Mouse (Mus musculus): Measurements from ENCODE around the gene 4922502D21Rik. TPM values are rescaled to one million over a fixed set of nuclear protein-coding genes. Genes with fewer than 3 reads are reported as not detected.
"Not testable (repeated sequence)": the region's sequence is repeated elsewhere in the genome, so short reads cannot be mapped to it uniquely, and the experiment has no call there.

4922502D21Rik gene
- polyA plus RNA-seq, 1 experiment = not detected

- TF ChIP-seq TAL1 (IDR thresholded peaks at IDR 0.05; ENCODE audit: low read length) (no peak), GATA1 (IDR thresholded peaks at IDR 0.05; ENCODE audit: low read length) (no peak)
- Histone ChIP-seq H3K27me3 (ENCODE audit: control insufficient read depth) (no peaks in the 10 kb centered on the region), H3K9me3 (ENCODE audit: control insufficient read depth, low read length) (no peaks in the 10 kb centered on the region), H3K4me1 (ENCODE audit: control insufficient read depth) (no peaks in the 10 kb centered on the region), H3K36me3 (ENCODE audit: control insufficient read depth) (no peaks in the 10 kb centered on the region), H3K4me3 (replicated peaks) (no peak overlapping the region)
Observed at GRCm38 (mm10) chr6:129351091-129351490, 19.5 kb upstream of the 4922502D21Rik start.

GRCm38 (mm10) chr6:129349524-129350352 lies 18.1 kb upstream of the 4922502D21Rik start:
- H3K27me3 ChIP-seq (ENCODE audit: control insufficient read depth) = no peaks in the 10 kb centered on the region
- no peaks in the 10 kb centered on the region for H3K9me3 ChIP-seq (ENCODE audit: control insufficient read depth, low read length)
- no peak overlapping the region for H3K4me3 ChIP-seq (replicated peaks)
- no peaks in the 10 kb centered on the region for H3K36me3 ChIP-seq (ENCODE audit: control insufficient read depth)
- H3K4me1 ChIP-seq (ENCODE audit: control insufficient read depth) = no peaks in the 10 kb centered on the region
- no peak for TF ChIP-seq TAL1 (IDR thresholded peaks at IDR 0.05; ENCODE audit: low read length)

GRCm38 (mm10) chr6:129344408-129344807 lies 12.8 kb upstream of the 4922502D21Rik start:
- Histone ChIP-seq H3K36me3 (ENCODE audit: control insufficient read depth) (no peaks in the 10 kb centered on the region), H3K27me3 (ENCODE audit: control insufficient read depth) (no peaks in the 10 kb centered on the region), H3K4me3 (replicated peaks) (no peak overlapping the region), H3K9me3 (ENCODE audit: control insufficient read depth, low read length) (no peaks in the 10 kb centered on the region), H3K4me1 (ENCODE audit: control insufficient read depth) (no peaks in the 10 kb centered on the region)
- no peak for TF ChIP-seq GATA1 (IDR thresholded peaks at IDR 0.05; ENCODE audit: low read length)
- no peak for TF ChIP-seq TAL1 (IDR thresholded peaks at IDR 0.05; ENCODE audit: low read length)

- not testable (repeated sequence) for H3K9me3 ChIP-seq (ENCODE audit: control insufficient read depth, low read length); H3K36me3 ChIP-seq (ENCODE audit: control insufficient read depth); H3K4me3 ChIP-seq (replicated peaks); H3K4me1 ChIP-seq (ENCODE audit: control insufficient read depth); H3K27me3 ChIP-seq (ENCODE audit: control insufficient read depth)
Observed at GRCm38 (mm10) chr6:129342391-129342790, 10.8 kb upstream of the 4922502D21Rik start, which contains the start of gene Clec12a. Gene Clec12a (plus strand): TSS chr6:129342691.

GRCm38 (mm10) chr6:129337751-129338150 lies 6.2 kb upstream of the 4922502D21Rik start:
- Histone ChIP-seq H3K4me3 (replicated peaks) (no peak overlapping the region), H3K4me1 (ENCODE audit: control insufficient read depth) (no peaks in the 10 kb centered on the region), H3K9me3 (ENCODE audit: control insufficient read depth, low read length) (no peaks in the 10 kb centered on the region), H3K27me3 (ENCODE audit: control insufficient read depth) (no peaks in the 10 kb centered on the region), H3K36me3 (ENCODE audit: control insufficient read depth) (no peaks in the 10 kb centered on the region)
- TF ChIP-seq GATA1 (IDR thresholded peaks at IDR 0.05; ENCODE audit: low read length) (no peak), TAL1 (IDR thresholded peaks at IDR 0.05; ENCODE audit: low read length) (no peak)

GRCm38 (mm10) chr6:129333674-129334078 lies 2.1 kb upstream of the 4922502D21Rik start:
- no peaks in the 10 kb centered on the region for H3K9me3 ChIP-seq (ENCODE audit: control insufficient read depth, low read length)
- H3K4me3 ChIP-seq (replicated peaks) = no peak overlapping the region
- no peaks in the 10 kb centered on the region for H3K36me3 ChIP-seq (ENCODE audit: control insufficient read depth)
- no peaks in the 10 kb centered on the region for H3K27me3 ChIP-seq (ENCODE audit: control insufficient read depth)
- no peak for TF ChIP-seq TAL1 (IDR thresholded peaks at IDR 0.05; ENCODE audit: low read length)
- no peak for TF ChIP-seq GATA1 (IDR thresholded peaks at IDR 0.05; ENCODE audit: low read length)
- no peaks in the 10 kb centered on the region for H3K4me1 ChIP-seq (ENCODE audit: control insufficient read depth)

- H3K36me3 ChIP-seq (ENCODE audit: control insufficient read depth) = no peaks in the 10 kb centered on the region
- TF ChIP-seq GATA1 (IDR thresholded peaks at IDR 0.05; ENCODE audit: low read length) (no peak), TAL1 (IDR thresholded peaks at IDR 0.05; ENCODE audit: low read length) (no peak)
- no peaks in the 10 kb centered on the region for H3K27me3 ChIP-seq (ENCODE audit: control insufficient read depth)
- no peaks in the 10 kb centered on the region for H3K4me1 ChIP-seq (ENCODE audit: control insufficient read depth)
- H3K4me3 ChIP-seq (replicated peaks) = no peak overlapping the region
- no peaks in the 10 kb centered on the region for H3K9me3 ChIP-seq (ENCODE audit: control insufficient read depth, low read length)
Observed at GRCm38 (mm10) chr6:129326568-129327150, 4.9 kb downstream of the 4922502D21Rik start.

GRCm38 (mm10) chr6:129326016-129326415 lies 5.6 kb downstream of the 4922502D21Rik start:
- H3K9me3 ChIP-seq (ENCODE audit: control insufficient read depth, low read length) = no peaks in the 10 kb centered on the region
- H3K27me3 ChIP-seq (ENCODE audit: control insufficient read depth) = no peaks in the 10 kb centered on the region
- TF ChIP-seq GATA1 (IDR thresholded peaks at IDR 0.05; ENCODE audit: low read length) = no peak
- no peak for TF ChIP-seq TAL1 (IDR thresholded peaks at IDR 0.05; ENCODE audit: low read length)
- no peak overlapping the region for H3K4me3 ChIP-seq (replicated peaks)
- no peaks in the 10 kb centered on the region for H3K4me1 ChIP-seq (ENCODE audit: control insufficient read depth)
- H3K36me3 ChIP-seq (ENCODE audit: control insufficient read depth) = no peaks in the 10 kb centered on the region

GRCm38 (mm10) chr6:129319331-129319730 lies 12.3 kb downstream of the 4922502D21Rik start:
- H3K4me3 ChIP-seq (replicated peaks) = no peak overlapping the region
- no peaks in the 10 kb centered on the region for H3K4me1 ChIP-seq (ENCODE audit: control insufficient read depth)
- H3K9me3 ChIP-seq (ENCODE audit: control insufficient read depth, low read length) = no peaks in the 10 kb centered on the region
- H3K36me3 ChIP-seq (ENCODE audit: control insufficient read depth) = no peaks in the 10 kb centered on the region
- no peak for TF ChIP-seq GATA1 (IDR thresholded peaks at IDR 0.05; ENCODE audit: low read length)
- no peak for TF ChIP-seq TAL1 (IDR thresholded peaks at IDR 0.05; ENCODE audit: low read length)
- H3K27me3 ChIP-seq (ENCODE audit: control insufficient read depth) = no peaks in the 10 kb centered on the region
